Mouse (Mus musculus) heart, adult 2 months (tissue): ENCODE results near the gene B3gnt2.

Experiments used
- CTCF ChIP-seq: fragments of 200-600 bp; IDR thresholded peaks from 2 replicates; pipeline ENCODE4 v1.8.1; 2022; ENCODE audit warnings: antibody characterized with exemption, mild to moderate bottlenecking, moderate library complexity
- EP300 ChIP-seq: fragments of 200-500 bp; IDR thresholded peaks from 2 replicates; pipeline ENCODE4 v1.6.1; 2011; ENCODE audit warnings: low read depth, low read length, control low read depth; ENCODE audit not compliant: insufficient read depth

DNA sequence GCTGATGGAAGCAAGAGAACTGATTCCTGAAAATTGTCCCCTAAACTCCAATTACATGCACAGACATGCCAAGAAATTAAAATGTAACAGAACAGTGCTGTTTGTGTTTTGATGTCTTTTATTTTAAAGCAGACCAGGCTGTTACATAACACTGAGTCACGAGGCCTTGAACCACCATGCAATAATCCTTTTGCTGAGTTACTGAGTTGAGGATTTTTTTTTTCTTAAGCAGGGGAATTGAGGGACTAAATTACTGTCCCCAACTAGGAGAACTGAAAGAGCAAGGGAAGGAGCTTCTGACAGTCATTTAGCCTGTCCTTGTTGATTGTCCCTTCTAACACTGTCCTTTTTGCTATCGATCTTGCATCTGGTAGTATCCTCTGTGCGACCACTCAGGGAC, 76.3 kb downstream of the B3gnt2 start:
- TF ChIP-seq CTCF (no peak), EP300 (no peak)
